Mouse (Mus musculus): ENCODE results near the gene Ctnnal1.

Ctnnal1 gene

DNA sequence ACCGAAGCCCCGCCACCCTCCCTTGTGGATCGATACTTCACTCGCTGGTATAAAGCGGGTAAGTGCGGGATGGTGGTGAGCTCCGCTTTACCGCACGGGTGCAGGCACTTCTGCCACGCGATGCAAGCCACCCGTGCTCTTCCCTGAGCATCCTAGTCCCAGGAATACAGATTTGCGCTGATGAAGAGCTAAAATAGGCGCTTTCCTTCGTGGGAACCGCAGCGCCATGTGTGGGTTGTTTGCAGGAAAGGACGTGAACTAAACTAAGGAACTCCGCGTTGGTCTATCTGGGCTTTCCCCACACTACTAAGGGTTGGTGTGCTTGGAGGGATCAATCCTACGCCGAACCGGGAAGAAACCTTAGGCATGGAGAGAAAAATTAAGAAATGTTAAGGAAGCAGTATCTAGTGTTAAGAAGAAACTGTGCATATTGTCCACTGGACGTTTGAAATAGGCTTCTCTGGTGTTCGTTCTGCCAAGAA lies 62.3 kb downstream of the Ctnnal1 start:
- DNase-seq (ENCODE audit: low read depth, low spot score) = no peak

DNA sequence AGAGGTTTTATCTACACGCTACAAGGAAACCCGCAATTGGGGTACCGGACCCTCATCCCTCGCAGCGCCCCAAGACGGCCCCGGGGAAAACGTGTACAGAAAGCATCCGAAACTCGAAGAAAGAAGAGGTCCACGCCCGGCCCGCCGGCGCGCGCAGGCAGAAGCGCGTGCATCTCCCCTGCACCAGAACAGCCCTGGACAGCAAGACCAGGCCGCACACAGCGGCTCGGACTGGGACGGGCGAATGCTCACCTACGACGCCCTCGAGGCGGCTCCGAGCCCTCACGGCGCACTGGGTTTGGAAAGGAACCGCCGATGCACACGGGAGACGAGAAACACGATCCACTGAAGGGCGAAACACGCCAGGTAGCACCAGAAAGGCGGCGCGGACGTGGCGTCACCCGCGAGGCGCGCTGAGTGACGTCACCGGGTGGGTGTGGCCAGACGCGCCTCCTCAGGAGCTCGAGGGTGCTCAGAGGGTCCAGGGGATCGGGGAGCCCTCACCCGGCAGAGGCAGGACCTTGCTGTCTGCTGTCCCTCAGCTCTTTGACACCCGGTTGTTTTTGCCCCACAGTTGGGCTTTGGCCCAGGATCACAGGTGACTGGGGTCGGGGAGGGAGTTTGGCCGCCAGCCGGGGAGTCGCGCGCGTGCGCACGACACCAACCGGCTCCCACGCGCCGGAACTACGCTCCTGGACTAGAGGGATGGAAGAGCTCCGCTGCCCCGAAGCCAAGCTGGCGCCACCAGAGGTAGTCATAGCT lies 62.9 kb downstream of the Ctnnal1 start, which contains the start of the genes Elp1 and Fam206a:
TSS of gene Elp1 (minus strand) at position 425 of the 762 bp plus-strand sequence.
TSS of gene Fam206a (plus strand) at position 439 of the 762 bp plus-strand sequence.
- DNase-seq (ENCODE audit: low read depth, low spot score) = peak; percentile 94

DNA sequence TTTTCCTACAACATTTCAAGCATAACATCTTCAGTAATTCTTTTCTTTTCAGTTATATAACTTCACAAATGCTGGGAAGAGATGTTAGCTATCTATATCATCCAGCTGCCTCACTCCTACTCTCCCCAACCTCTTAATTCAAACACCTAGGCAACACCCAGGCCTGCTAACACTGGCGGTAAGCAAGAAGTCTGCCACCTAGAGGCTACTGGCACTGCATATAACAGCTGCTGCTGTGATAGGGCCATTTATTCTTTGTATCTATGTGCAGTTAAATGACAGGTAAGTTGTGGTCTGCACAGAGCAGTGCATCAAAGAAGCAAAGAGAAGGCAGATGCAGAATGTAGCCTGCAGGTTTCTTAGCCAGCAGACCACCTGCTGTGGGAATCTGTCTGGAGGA lies 73.6 kb downstream of the Ctnnal1 start:
- peak; percentile 8 for DNase-seq (ENCODE audit: low read depth, low spot score)

DNA sequence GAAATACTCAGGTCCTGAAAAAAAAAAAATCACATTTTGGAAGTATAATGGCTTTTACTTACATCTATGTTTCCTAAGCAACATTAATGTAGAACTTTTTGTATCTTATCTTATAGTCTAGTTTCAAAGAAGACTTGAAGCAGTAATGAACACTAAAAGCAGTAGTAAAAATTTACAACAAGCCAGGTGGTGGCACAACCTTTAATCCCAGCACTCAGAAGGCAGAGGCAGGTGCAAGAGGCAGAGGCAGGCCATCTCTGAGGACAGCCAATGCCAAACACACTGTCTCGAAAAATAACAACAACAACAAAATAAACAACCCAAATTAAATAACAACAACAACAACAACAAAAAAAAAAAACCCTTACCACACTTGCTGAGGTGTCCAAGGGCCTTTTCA lies 93.9 kb downstream of the Ctnnal1 start:
- no peak for DNase-seq (ENCODE audit: low read depth, low spot score)

DNA sequence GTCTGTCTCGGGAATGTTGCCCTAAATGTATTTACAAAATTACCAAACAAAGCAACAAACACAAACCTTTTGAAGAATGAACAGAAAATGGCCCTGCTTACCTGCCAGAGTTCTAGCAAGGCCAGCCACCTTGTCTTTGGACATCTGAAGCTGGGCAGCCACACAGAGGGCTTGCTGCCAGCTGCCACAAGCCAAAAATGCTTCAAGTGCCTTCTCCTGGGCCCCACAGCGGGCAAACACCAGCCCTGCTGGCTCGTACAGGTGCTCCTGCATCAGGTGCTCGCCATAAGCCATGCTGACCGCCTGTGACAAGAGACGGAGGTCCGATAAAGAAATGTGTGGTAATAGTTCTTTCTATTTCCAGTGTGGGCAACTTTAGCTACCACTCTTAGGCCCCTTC lies 96.1 kb downstream of the Ctnnal1 start:
- no peak for DNase-seq (ENCODE audit: low read depth, low spot score)

DNA sequence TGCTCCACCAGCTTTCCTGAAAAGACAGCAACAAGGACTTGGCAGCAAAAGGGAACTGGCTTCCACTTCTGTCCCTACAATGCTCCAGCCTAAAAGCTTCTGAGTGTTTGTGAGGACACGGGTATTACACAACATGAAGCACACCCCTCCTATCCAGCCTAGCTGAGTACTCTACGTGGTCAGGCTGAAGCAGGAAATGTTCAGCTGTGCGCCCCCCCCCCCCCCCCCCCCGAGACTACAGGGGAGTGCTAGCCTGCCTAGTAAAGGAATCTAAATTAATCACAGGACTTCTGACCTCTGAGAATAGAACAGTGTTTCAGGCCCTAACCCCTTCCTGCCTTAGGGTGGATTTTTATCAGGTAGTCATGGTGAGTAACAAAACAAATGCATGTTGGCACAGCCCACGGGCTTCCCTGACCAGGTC lies 97.1 kb downstream of the Ctnnal1 start:
- no peak for DNase-seq (ENCODE audit: low read depth, low spot score)
